Mouse (Mus musculus) midbrain, embryonic 13.5 days (tissue): ENCODE measurements around the gene Gngt2. TPM values are rescaled to one million over a fixed set of nuclear protein-coding genes. Genes with fewer than 3 reads are reported as not detected.
A peak's percentile ranks its signal among the peaks of the same experiment; 100 is the strongest.

Source experiments
- ATAC-seq: fragments of 200-750 bp; cut with Nextera tagmentation; 2 replicates; pipeline ENCODE4 v1.8.0; 2017; ENCODE audit warnings: mild to moderate bottlenecking, moderate TSS enrichment, moderate library complexity
- H3K27ac ChIP-seq: fragments of 300-500 bp; sonication (generic); 2 replicates; pipeline ENCODE4 v1.5.1; 2015; ENCODE audit warnings: inconsistent platforms, mild to moderate bottlenecking, moderate library complexity
- H3K27me3 ChIP-seq: fragments of 300-500 bp; sonication (generic); 2 replicates; pipeline ENCODE4 v1.6.1; 2015; ENCODE audit warnings: mild to moderate bottlenecking, inconsistent platforms
- H3K36me3 ChIP-seq: fragments of 300-500 bp; sonication (generic); 2 replicates; pipeline ENCODE4 v1.6.1; 2015; ENCODE audit warnings: mild to moderate bottlenecking, inconsistent platforms
- H3K4me1 ChIP-seq: fragments of 300-500 bp; sonication (generic); replicated peaks from 2 replicates; pipeline ENCODE4 v1.6.1; 2015; ENCODE audit warnings: inconsistent platforms
- H3K4me2 ChIP-seq: fragments of 300-500 bp; sonication (generic); replicated peaks from 2 replicates; pipeline ENCODE4 v1.6.1; 2015; ENCODE audit warnings: moderate library complexity, mild to moderate bottlenecking, inconsistent platforms
- H3K4me3 ChIP-seq: fragments of 300-500 bp; sonication (generic); replicated peaks from 2 replicates; pipeline ENCODE4 v1.5.1; 2015; ENCODE audit warnings: mild to moderate bottlenecking, inconsistent platforms
- H3K9ac ChIP-seq: fragments of 300-500 bp; sonication (generic); replicated peaks from 2 replicates; pipeline ENCODE4 v1.6.1; 2015; ENCODE audit warnings: mild to moderate bottlenecking, inconsistent platforms
- H3K9me3 ChIP-seq: fragments of 300-500 bp; sonication (generic); 2 replicates; pipeline ENCODE4 v1.6.1; 2016; ENCODE audit warnings: mild to moderate bottlenecking, inconsistent platforms
- WGBS: fragments of 180-500 bp; shearing (Covaris S2); methylation state at CpG from one replicate; pipeline ENCODE4 v1.1.7; 2015; 5-methylcytosine and 5-hydroxymethylcytosine counted together
- polyA plus RNA-seq: library from polyadenylated mRNA; unstranded; fragments of >200 nt; fragmentation: Nextera tagmentation; extraction: Ambion mirVana; gene quantifications from 2 replicates; pipeline ENCODE4 v1.2.1, GENCODE M21; 2015

Gngt2 gene
- polyA plus RNA-seq, 1 experiment from 2014 or later = 2.7 TPM

DNA sequence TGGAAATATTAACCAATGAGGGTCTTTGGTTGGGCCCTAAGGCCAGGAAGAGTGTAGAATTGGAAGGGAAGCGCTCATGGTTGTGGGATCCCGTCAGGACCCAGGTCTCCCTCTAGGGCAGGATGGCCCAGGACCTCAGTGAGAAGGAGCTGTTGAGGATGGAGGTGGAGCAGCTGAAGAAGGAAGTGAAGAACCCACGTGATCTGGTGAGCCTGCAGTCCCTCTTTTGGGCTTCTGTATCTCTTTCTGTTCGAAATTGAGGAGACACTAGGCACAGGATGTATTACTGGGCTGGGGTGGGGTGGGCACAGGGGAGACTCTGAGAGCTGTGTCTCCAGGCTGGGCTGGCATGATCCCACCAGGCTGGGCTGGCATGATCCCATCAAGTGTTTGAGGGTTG lies 7.9 kb downstream of the Gngt2 start:
- H3K36me3 ChIP-seq = no peaks in the 10 kb centered on the region
- H3K27ac ChIP-seq = no peak overlapping the region
- H3K9me3 ChIP-seq = no peaks in the 10 kb centered on the region
- no peak overlapping the region for H3K9ac ChIP-seq
- no peak for ATAC-seq
- H3K4me1 ChIP-seq = peaks cover 5% of the 10 kb centered on the region; the same call in 1 of the 2 replicates
- H3K4me2 ChIP-seq = no peak overlapping the region
- WGBS = 67% methylated on average over 4 of the region's 4 CpGs
- no peak overlapping the region for H3K4me3 ChIP-seq
- peaks cover 27% of the 10 kb centered on the region for H3K27me3 ChIP-seq

DNA sequence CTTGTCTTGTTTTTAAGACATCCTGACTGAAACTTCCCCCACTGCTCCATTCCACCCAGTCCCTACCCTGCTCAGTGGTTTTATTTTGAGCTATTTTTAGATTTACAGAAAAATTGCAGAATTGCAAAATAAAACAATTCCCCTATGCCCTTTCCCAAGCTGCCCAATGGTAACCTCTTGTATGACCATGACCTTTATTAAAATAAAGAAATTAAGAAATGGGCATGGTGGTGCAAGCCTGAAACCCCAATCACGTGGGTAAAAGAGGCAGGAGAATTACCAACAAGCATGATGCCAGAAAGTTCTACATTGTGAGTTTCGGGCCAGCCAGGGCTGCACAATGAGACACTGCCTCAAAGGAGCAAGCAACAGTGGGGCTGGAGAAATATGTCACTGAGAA lies 13.9 kb downstream of the Gngt2 start:
- no peaks in the 10 kb centered on the region for H3K4me1 ChIP-seq
- no peak for ATAC-seq
- no peaks in the 10 kb centered on the region for H3K9me3 ChIP-seq
- no peak overlapping the region for H3K4me3 ChIP-seq
- H3K9ac ChIP-seq = no peak overlapping the region
- WGBS = 76% methylated on average over 2 of the region's 2 CpGs
- no peak overlapping the region for H3K27ac ChIP-seq
- no peaks in the 10 kb centered on the region for H3K36me3 ChIP-seq
- no peak overlapping the region for H3K4me2 ChIP-seq
- H3K27me3 ChIP-seq = 0 out of 2 replicates have a peak, but pooled peaks cover 2% of the 10 kb centered on the region

DNA sequence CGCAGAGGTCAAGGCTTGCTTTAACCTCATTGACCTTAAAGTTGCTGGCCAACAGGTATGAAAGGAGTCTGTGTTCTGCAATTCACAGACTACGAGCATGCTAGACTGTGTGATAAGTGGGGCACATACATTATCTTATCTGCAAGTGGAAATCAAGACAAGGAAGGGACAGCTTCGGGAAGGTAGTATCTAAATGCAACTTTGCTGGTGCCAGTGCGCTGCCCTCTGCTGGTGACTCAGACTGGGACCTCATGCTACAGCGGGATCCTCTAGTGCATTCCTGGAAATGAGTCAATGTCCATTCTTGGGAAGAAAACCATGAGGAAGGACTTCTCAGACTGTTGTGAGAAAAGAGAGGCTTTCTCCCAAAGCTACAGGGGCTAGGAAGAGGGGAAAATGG lies 16.7 kb downstream of the Gngt2 start:
- H3K36me3 ChIP-seq = no peaks in the 10 kb centered on the region
- H3K9ac ChIP-seq = no peak overlapping the region
- H3K4me1 ChIP-seq = peaks cover 10% of the 10 kb centered on the region
- H3K4me2 ChIP-seq = no peak overlapping the region
- no peak overlapping the region for H3K27ac ChIP-seq
- no peak overlapping the region for H3K4me3 ChIP-seq
- H3K27me3 ChIP-seq = 0 out of 2 replicates have a peak, but pooled peaks cover 2% of the 10 kb centered on the region
- ATAC-seq = no peak
- WGBS = 58% methylated on average over 5 of the region's 5 CpGs
- no peaks in the 10 kb centered on the region for H3K9me3 ChIP-seq

DNA sequence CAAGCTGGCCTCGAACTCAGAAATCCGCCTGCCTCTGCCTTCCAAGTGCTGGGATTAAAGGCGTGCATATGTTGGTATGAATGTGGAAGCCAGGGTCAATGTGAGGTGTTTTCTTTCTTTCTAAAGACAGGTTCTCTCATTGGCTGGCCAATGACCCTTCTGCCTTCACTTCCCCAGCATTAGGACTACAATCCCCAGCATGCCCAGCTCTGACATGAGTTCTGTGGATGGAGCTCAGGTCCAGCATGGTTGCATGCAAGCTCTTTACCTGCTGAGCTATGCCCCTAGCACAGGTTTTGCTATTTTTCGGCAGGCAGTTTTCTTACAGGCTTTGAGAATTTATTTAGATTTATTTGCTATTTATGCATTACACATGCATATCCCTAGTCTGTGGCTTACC lies 20.3 kb downstream of the Gngt2 start:
- no peak for ATAC-seq
- H3K4me3 ChIP-seq = peak overlapping the region; percentile 79; the same call in 1 of the 2 replicates
- peak overlapping the region; percentile 70; the same call in 1 of the 2 replicates for H3K9ac ChIP-seq
- 85% methylated on average over 4 of the region's 4 CpGs for WGBS
- peaks cover 18% of the 10 kb centered on the region for H3K4me1 ChIP-seq
- no peaks in the 10 kb centered on the region for H3K9me3 ChIP-seq
- H3K27ac ChIP-seq = no peak overlapping the region
- H3K4me2 ChIP-seq = peak overlapping the region; percentile 79
- no peaks in the 10 kb centered on the region for H3K27me3 ChIP-seq
- H3K36me3 ChIP-seq = no peaks in the 10 kb centered on the region

DNA sequence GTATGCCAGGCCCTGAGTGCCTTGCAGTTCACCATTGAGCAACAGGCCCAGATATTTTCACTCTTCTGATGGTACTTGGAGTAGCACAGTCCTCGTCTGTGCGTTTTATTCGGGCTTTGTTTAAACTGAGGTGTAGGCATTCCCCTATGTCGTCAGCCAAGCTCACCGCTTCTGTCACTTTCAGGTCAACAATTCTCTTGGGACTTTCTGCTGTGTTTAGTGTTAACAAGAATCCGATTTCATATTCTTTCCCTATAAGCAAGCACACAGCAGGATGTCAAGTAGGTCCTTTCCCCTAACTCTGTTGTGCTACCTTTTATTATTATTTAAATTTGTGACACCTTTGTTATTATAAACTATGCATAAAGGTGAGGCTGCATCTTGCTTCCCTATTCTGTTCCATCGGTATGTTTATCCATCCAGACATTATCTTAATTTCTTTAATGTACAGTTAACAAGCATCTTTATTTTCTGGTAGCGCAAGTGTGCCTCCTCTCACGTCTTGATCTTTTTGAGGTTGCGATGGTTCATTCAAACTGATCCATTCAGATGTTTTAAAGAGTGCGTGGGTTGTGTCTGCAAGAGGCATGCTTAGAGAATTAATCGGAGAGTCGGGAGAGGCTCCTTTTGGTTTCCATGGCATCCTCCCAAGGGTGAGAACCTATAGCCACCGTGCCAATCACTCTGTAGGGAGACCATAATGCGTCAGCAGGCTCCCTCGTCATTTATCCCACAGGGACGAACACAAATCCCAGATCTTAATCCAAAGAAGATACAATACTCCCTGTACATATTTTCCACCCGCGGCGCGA lies 20.9 kb downstream of the Gngt2 start:
- H3K9ac ChIP-seq = peak overlapping the region; percentile 70
- peak overlapping the region; percentile 89 for H3K27ac ChIP-seq
- H3K9me3 ChIP-seq = no peaks in the 10 kb centered on the region
- no peaks in the 10 kb centered on the region for H3K27me3 ChIP-seq
- 14% methylated on average over 21 of the region's 21 CpGs for WGBS
- H3K36me3 ChIP-seq = no peaks in the 10 kb centered on the region
- H3K4me3 ChIP-seq = peak overlapping the region; percentile 79
- peak; percentile 12; the same call in 1 of the 2 replicates for ATAC-seq
- H3K4me2 ChIP-seq = peak overlapping the region; percentile 79
- peaks cover 18% of the 10 kb centered on the region for H3K4me1 ChIP-seq

DNA sequence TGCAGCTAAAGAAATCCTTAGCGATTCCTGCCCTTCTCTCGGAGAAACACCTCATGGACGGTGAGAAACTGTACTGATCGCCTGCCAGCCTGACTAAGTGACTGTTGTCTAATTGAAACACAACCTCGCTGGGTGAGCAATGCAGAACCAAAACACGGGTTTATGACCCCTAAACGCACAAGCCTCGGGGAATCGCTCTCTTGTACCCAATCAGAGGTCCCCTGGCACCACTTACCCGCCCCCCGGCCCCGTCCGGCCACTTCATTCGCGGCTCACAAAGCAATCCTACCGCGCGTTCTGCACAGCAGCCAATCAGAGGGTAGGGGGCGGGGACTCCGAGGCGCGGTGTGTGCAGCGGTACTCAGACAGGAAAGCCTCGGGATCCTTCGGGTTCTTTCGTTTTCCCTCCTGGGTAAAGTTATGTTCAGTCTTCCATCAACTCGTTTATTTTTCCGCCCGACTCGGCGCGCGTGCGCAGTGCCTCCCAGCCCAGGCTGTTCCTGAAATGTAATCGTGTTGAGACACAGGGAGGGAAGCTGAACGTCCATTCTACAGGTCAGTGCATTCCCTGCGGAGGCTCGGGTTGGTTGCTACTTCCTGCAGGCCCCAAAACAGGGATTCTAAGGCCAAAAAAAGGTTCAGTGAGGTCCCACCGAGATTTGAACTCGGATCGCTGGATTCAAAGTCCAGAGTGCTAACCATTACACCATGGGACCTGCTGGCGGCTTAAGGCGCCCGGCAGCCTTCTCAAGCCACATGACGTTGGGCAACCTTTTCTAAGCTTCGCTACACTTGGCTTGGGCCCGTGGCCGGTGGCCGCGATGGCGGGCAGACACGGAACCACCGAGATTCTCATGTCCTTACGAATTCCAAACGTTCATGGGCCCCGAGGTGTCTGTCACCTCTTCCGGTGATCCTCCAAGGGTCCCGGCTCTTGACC lies 21.8 kb downstream of the Gngt2 start:
- Histone ChIP-seq H3K9me3 (no peaks in the 10 kb centered on the region), H3K9ac (peak overlapping the region; percentile 70), H3K4me1 (peaks cover 18% of the 10 kb centered on the region), H3K27me3 (no peaks in the 10 kb centered on the region), H3K4me2 (peak overlapping the region; percentile 79), H3K4me3 (peak overlapping the region; percentile 79), H3K36me3 (no peaks in the 10 kb centered on the region), H3K27ac (peak overlapping the region; percentile 89)
- under 1% methylated on average over 58 of the region's 58 CpGs for WGBS
- peak; percentile 99 for ATAC-seq

DNA sequence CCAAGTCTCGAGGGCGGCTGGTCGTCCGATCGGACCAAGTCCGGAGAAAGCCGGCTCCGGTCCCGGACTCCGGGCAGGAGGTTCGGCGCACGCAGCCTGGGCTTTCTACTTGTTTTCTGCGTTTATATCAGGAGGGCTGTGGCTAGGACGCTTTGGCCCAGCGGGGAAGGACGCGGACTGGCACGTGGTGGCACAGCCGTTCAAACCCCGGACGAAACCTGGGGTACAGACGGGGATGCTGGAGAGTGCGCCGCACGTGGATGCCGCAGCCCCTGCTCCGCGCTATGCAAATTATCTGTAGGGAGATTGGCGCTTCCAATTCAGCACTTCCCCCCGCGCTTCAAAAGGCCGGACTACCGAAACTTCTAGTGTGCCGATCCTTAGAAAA lies 22.4 kb downstream of the Gngt2 start:
- H3K4me2 ChIP-seq = peak overlapping the region; percentile 79
- no peaks in the 10 kb centered on the region for H3K9me3 ChIP-seq
- ATAC-seq = peak; percentile 71
- H3K27me3 ChIP-seq = no peaks in the 10 kb centered on the region
- H3K4me1 ChIP-seq = peaks cover 18% of the 10 kb centered on the region
- no peaks in the 10 kb centered on the region for H3K36me3 ChIP-seq
- H3K9ac ChIP-seq = peak overlapping the region; percentile 67
- WGBS = under 1% methylated on average over 35 of the region's 35 CpGs
- H3K4me3 ChIP-seq = peak overlapping the region; percentile 79
- peak overlapping the region; percentile 89 for H3K27ac ChIP-seq

DNA sequence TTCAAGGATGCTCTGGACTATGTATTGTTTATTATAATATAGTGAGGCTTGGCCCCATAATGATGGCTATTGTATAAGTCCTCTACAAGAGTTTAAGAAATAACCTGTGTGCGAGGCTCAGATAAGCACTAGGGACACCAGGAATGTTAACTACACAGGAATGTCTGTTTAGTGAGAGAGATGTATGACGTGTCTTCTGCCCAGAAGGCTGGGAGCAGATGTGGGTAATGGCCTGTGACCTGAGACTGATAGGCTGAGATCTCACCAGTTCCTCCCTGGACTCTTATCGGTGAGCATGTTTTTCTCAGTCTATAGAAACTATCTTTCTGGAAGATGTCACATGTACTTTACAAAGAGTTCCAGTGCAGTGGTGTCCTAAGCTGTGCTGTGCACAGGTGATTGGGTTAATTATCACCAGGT lies 23.1 kb downstream of the Gngt2 start:
- WGBS = 47% methylated on average over 3 of the region's 3 CpGs

DNA sequence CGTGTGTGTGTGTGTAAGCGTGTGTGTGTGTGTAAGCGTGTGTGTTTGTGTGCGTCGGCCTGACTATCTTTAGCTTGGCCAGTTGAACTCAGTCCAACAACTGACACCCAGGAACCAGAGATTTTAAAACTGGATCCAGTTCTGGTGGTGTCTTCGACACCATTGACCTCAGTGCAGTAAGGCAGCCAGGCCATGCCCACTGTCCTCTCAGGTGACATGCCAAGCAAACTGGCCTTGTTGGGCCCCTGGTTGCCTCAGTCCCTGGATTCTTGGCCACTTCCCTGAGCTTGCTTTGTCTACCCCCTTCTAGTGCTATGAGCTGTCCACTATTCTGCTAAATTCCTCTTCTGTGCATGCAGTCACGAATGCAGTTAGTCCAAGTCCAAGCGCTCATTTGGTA lies 24.4 kb downstream of the Gngt2 start:
- Histone ChIP-seq H3K9ac (no peak overlapping the region), H3K27ac (no peak overlapping the region), H3K4me2 (no peak overlapping the region), H3K4me1 (peaks cover 18% of the 10 kb centered on the region), H3K9me3 (no peaks in the 10 kb centered on the region), H3K4me3 (no peak overlapping the region), H3K36me3 (no peaks in the 10 kb centered on the region), H3K27me3 (no peaks in the 10 kb centered on the region)
- WGBS = 97% methylated on average over 8 of the region's 8 CpGs
- ATAC-seq = no peak

More for the DNA sequence above, 23.1 kb downstream of the Gngt2 start:
- H3K9ac ChIP-seq = peak overlapping the region; percentile 67
- no peaks in the 10 kb centered on the region for H3K36me3 ChIP-seq
- H3K4me3 ChIP-seq = peak overlapping the region; percentile 79
- H3K4me1 ChIP-seq = peaks cover 18% of the 10 kb centered on the region
- ATAC-seq = no peak
- peak overlapping the region; percentile 89 for H3K27ac ChIP-seq
- H3K27me3 ChIP-seq = no peaks in the 10 kb centered on the region
- no peaks in the 10 kb centered on the region for H3K9me3 ChIP-seq
- H3K4me2 ChIP-seq = peak overlapping the region; percentile 79

DNA sequence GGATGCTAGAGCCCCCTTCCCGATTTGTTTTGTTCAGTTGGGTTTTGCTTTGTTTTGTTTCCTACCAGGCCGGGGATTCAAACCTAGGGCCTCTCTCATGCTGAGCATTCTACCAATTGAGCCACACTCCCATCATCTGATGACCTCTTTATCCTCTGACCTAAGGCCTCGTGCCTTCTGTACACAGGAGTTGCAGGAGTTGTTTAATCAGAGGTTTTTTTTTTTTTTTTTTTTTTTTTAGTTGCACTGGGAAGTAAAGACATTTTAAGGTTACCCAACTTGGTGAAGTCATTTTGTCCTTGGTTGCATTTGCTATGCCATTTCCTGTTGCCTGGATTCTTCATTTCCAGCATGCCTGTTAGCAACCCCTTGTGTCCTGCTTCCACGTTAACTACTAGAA lies 32.4 kb downstream of the Gngt2 start:
- H3K4me3 ChIP-seq = no peak overlapping the region
- no peak overlapping the region for H3K9ac ChIP-seq
- H3K27me3 ChIP-seq = no peaks in the 10 kb centered on the region
- H3K4me1 ChIP-seq = no peaks in the 10 kb centered on the region
- ATAC-seq = no peak
- H3K27ac ChIP-seq = no peak overlapping the region
- H3K36me3 ChIP-seq = no peaks in the 10 kb centered on the region
- H3K9me3 ChIP-seq = no peaks in the 10 kb centered on the region
- WGBS = 77% methylated on average over 4 of the region's 4 CpGs
- no peak overlapping the region for H3K4me2 ChIP-seq

DNA sequence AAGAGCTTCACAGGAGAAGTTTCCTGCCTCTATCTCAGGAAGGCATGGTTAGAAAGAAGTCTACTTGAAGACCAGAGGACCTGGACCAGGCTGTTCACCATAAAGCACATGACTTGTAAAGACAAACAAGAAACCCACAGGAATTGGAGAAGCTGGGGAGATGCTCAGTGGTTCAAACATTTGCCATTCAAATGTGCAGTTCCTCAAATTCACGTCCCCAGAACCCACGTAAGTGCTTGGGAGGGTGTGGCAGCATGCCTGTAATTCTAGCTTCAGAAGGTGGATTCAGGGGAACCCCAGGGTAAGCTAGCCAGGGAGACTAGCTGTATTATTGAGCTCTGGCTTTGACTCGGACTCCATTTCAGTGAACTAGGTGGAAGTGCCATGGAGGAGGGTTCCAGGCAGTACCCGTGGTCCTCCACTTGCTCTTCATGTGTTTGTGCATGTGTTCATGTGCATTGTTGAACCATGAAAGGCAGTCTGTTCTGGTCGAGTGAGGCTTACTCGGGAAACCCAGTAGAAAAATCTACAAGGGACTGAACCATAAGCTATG lies 33.0 kb downstream of the Gngt2 start:
- Histone ChIP-seq H3K4me1 (no peaks in the 10 kb centered on the region), H3K9me3 (no peaks in the 10 kb centered on the region), H3K27ac (no peak overlapping the region), H3K27me3 (peaks cover 1% of the 10 kb centered on the region; the same call in 1 of the 2 replicates), H3K9ac (no peak overlapping the region), H3K4me2 (no peak overlapping the region), H3K36me3 (no peaks in the 10 kb centered on the region), H3K4me3 (no peak overlapping the region)
- no peak for ATAC-seq
- WGBS = 77% methylated on average over 6 of the region's 6 CpGs
